Mouse (Mus musculus) intestine, postnatal 0 days (tissue): ENCODE measurements around the gene Tctex1d1. TPM values are rescaled to one million over a fixed set of nuclear protein-coding genes. Genes with fewer than 3 reads are reported as not detected.

Experiments used
- ATAC-seq: fragments of 200-750 bp; cut with Nextera tagmentation; 2 replicates; pipeline ENCODE4 v1.8.0; 2017; ENCODE audit warnings: mild to moderate bottlenecking, moderate TSS enrichment, moderate library complexity
- H3K27ac ChIP-seq: fragments of 300-500 bp; sonication (generic); 2 replicates; pipeline ENCODE4 v1.5.1; 2014; ENCODE audit warnings: mild to moderate bottlenecking, low read depth, low read length, moderate library complexity
- H3K27me3 ChIP-seq: fragments of 300-500 bp; sonication (generic); replicated peaks from 2 replicates; pipeline ENCODE4 v1.6.1; 2014; ENCODE audit warnings: low read length, mixed read lengths; ENCODE audit not compliant: control insufficient read depth, insufficient read depth
- H3K36me3 ChIP-seq: fragments of 300-500 bp; sonication (generic); 2 replicates; pipeline ENCODE4 v1.6.1; 2014; ENCODE audit warnings: mild to moderate bottlenecking, moderate library complexity; ENCODE audit not compliant: control insufficient read depth, insufficient read depth
- H3K4me1 ChIP-seq: fragments of 300-500 bp; sonication (generic); replicated peaks from 2 replicates; pipeline ENCODE4 v1.6.1; 2014; ENCODE audit warnings: antibody characterized with exemption, low read length, mixed read lengths; ENCODE audit not compliant: control insufficient read depth, insufficient read depth
- H3K4me2 ChIP-seq: fragments of 300-500 bp; sonication (generic); replicated peaks from 2 replicates; pipeline ENCODE4 v1.6.1; 2014; ENCODE audit warnings: low read depth, mild to moderate bottlenecking, moderate library complexity
- H3K4me3 ChIP-seq: fragments of 300-500 bp; sonication (generic); 2 replicates; pipeline ENCODE4 v1.5.1; 2014; ENCODE audit warnings: low read depth, low read length
- H3K9ac ChIP-seq: fragments of 300-500 bp; sonication (generic); 2 replicates; pipeline ENCODE4 v1.6.1; 2014; ENCODE audit warnings: mild to moderate bottlenecking, low read depth, low read length
- H3K9me3 ChIP-seq: fragments of 300-500 bp; sonication (generic); 2 replicates; pipeline ENCODE4 v1.6.1; 2016; ENCODE audit warnings: mixed run types; ENCODE audit not compliant: control insufficient read depth
- CTCF ChIP-seq: sonication (generic); IDR thresholded peaks from 2 replicates; pipeline ENCODE4 v1.5.1; 2016; ENCODE audit warnings: low read depth, mild to moderate bottlenecking, control low read depth, antibody characterized with exemption, moderate library complexity
- WGBS: fragments of 180-500 bp; shearing (Covaris S2); extraction: QIAGEN DNeasy Blood & Tissue Kit; methylation state at CpG from one replicate; pipeline ENCODE4 v1.1.7; 2014; 5-methylcytosine and 5-hydroxymethylcytosine counted together
- polyA plus RNA-seq: library from polyadenylated mRNA; unstranded; fragments of >200 nt; fragmentation: Nextera tagmentation; extraction: Ambion mirVana; gene quantifications from 2 replicates; pipeline ENCODE4 v1.2.1, GENCODE M21; 2015

Tctex1d1 gene
- polyA plus RNA-seq, 1 experiment from 2014 or later, result 0.47 TPM

DNA sequence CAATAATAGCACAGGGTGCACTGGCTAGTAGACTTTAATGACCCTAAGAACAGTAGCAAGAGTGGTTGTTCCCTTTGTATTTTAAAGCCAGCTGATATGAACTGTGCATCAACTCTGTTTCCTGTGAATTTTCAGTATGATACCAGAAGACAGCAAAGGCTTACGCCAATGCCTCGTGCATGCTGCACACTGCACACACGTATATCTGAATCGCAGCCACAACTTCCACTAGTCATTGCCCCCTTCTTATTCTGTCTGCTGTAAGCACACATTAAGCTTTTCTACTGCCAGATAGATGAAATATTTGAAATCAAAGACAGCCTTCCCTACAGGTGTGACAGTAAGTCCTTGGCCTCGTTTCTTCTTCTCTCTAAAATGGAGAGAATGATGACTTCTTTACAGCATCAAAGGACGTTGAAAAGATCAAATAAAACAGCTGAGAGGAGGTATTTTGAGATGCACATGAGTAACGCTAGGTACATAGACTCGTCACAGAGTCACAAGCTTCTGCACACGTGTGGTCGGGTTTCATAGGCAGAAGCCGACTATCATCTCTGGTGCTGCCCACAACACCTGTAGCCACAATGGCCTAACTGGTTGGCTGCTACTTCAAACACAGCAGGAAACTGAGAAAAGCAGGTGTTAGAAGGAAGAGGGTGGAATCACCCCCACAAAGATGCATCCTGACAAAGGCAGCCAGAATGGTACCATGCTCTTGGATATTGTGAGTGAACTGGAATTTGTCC, 12.4 kb downstream of the Tctex1d1 start:
- H3K4me2 ChIP-seq, result no peak overlapping the region
- no peak for TF ChIP-seq CTCF
- no peaks in the 10 kb centered on the region for H3K4me1 ChIP-seq
- WGBS, result 78% methylated on average over 11 of the region's 11 CpGs
- H3K9me3 ChIP-seq, result no peaks in the 10 kb centered on the region
- H3K9ac ChIP-seq, result no peak overlapping the region
- H3K36me3 ChIP-seq, result no peaks in the 10 kb centered on the region
- H3K4me3 ChIP-seq, result no peak overlapping the region
- H3K27ac ChIP-seq, result no peak overlapping the region
- H3K27me3 ChIP-seq, result no peaks in the 10 kb centered on the region
- no peak for ATAC-seq

DNA sequence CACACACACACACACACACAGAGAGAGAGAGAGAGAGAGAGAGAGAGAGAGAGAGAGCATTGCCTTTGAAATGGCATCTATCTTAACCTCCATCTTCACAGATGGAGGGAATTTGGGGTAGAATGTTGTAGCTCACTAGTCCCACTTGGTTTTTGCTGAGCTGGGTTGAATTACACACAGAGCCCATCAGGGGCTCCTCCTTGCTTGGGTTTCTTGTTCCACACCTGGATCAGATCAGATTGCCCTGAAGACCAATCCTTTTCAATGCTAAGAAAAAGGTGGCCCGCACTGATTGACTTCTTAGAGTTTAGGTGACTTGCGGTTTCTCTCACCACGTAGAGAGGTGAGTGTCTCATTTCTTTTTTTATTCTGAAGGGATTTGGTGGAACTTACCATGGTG, 13.3 kb downstream of the Tctex1d1 start:
- H3K27ac ChIP-seq, result no peak overlapping the region
- H3K4me1 ChIP-seq, result no peaks in the 10 kb centered on the region
- H3K9me3 ChIP-seq, result no peaks in the 10 kb centered on the region
- no peak overlapping the region for H3K4me2 ChIP-seq
- no peak overlapping the region for H3K4me3 ChIP-seq
- WGBS, result 82% methylated on average over 3 of the region's 3 CpGs
- no peak overlapping the region for H3K9ac ChIP-seq
- TF ChIP-seq CTCF, result no peak
- ATAC-seq, result no peak
- no peaks in the 10 kb centered on the region for H3K36me3 ChIP-seq
- no peaks in the 10 kb centered on the region for H3K27me3 ChIP-seq

DNA sequence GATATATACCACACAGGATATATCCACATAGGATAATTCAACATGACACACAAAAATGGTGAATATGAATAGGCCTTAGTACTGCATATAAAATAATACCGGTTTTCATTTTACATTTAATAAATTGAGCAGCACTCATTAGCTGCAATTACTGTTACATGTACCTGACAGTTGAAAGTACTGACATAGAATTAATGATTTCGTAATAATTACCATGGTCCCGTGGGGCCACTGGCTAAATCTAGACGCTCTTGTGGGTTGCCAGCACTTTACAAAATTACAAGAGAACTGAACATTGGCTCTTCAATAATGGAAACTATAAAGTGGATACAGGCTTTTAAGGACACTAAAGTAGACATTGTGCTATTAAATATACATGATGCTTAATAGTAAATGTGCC, 26.3 kb downstream of the Tctex1d1 start:
- Histone ChIP-seq H3K27me3 (no peaks in the 10 kb centered on the region), H3K4me1 (no peaks in the 10 kb centered on the region), H3K4me2 (no peak overlapping the region), H3K36me3 (no peaks in the 10 kb centered on the region), H3K4me3 (no peak overlapping the region), H3K9me3 (no peaks in the 10 kb centered on the region), H3K9ac (no peak overlapping the region), H3K27ac (no peak overlapping the region)
- no peak for TF ChIP-seq CTCF
- ATAC-seq, result no peak
- 90% methylated on average over 4 of the region's 4 CpGs for WGBS

DNA sequence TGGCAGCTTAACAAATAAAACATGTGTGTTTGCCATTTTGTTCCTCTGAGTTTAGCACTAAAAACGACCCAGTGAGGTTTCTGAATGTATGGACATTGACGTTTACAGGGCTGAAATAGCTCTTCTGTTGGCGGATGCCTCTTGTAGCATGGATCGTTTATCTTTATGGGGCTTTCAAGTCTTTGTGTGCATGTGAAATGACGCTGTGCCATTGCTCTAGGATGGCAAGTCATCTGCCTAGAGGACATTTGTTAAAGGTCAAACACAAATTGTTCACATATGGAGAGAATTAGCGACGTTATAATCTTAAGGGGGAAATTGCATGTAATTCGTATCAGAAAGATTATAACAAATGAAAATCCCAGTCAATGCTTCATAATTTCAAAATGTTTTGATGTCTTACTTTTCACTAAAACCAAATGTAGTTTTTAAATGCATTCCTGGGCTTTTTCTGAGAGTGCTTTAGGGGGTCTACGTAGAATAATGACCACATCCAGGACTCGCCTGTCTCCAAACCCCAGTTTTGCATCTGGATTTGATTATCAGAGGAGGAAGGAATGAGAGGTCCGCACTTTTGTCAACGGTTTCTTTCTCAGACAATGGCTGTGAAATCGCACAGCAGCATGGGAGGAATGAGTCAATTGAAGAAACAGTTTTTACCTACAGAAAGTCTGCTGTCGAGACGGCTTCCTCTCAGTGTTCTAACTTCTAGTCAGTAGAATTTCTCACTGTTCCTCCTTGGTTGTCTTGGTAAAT, 27.0 kb downstream of the Tctex1d1 start:
- TF ChIP-seq CTCF, result no peak
- whole genome bisulfite sequencing, result 73% methylated on average over 15 of the region's 15 CpGs
- ATAC-seq, result no peak
- H3K27me3 ChIP-seq, result no peaks in the 10 kb centered on the region
- no peaks in the 10 kb centered on the region for H3K4me1 ChIP-seq
- no peaks in the 10 kb centered on the region for H3K9me3 ChIP-seq
- no peak overlapping the region for H3K4me3 ChIP-seq
- no peak overlapping the region for H3K9ac ChIP-seq
- no peak overlapping the region for H3K4me2 ChIP-seq
- H3K27ac ChIP-seq, result no peak overlapping the region
- no peaks in the 10 kb centered on the region for H3K36me3 ChIP-seq

DNA sequence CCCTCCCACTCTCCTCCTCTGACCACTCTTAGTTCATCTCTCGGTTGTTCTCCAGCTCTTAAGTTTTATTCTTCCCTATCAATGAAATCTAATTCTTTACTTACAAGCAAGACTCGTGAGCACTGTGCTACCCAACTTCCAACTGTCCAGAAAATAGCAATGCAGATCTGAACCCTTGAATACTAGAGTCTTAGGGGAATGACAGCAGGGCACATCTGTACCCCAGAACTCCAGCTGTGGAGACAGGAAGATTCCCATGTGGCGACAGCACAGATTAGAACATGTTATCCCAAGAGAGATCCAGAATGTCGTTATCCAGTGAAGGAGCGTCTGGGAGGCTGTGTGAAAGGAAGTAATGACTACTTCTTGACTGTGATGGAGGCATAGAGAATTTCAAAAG, 27.9 kb downstream of the Tctex1d1 start:
- Histone ChIP-seq H3K27me3 (no peaks in the 10 kb centered on the region), H3K9me3 (no peaks in the 10 kb centered on the region), H3K4me3 (no peak overlapping the region), H3K4me1 (no peaks in the 10 kb centered on the region), H3K27ac (no peak overlapping the region), H3K9ac (no peak overlapping the region), H3K4me2 (no peak overlapping the region), H3K36me3 (no peaks in the 10 kb centered on the region)
- ATAC-seq, result no peak
- WGBS, result 77% methylated on average over 5 of the region's 5 CpGs
- no peak for TF ChIP-seq CTCF

DNA sequence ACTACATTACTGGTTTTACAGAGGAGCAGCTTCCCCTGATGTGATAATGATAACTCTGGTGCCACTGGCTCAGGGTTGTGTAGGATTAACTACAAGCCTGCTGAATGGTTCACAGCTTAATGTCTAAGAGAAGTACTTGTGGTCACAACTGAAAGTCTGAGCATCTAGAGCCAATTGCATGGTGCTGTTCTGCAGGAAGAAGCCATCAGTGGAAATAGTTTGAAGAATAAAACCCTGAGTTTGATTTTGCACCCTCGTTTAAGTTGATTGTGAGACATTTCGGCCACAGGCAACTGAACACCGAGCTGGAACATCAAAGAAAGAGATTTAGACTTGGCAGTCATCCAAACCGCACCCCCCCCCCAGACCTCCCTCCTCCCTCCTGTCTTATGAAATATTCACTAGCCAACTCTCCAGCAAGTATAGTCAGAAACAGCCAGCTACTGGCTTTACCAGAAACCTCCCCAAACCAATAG, 28.6 kb downstream of the Tctex1d1 start:
- Histone ChIP-seq H3K27me3 (no peaks in the 10 kb centered on the region), H3K27ac (no peak overlapping the region), H3K9me3 (no peaks in the 10 kb centered on the region), H3K4me3 (no peak overlapping the region), H3K4me2 (no peak overlapping the region), H3K9ac (no peak overlapping the region), H3K36me3 (no peaks in the 10 kb centered on the region), H3K4me1 (no peaks in the 10 kb centered on the region)
- ATAC-seq, result no peak
- TF ChIP-seq CTCF, result no peak
- 17% methylated on average over 4 of the region's 4 CpGs for WGBS
